Mouse (Mus musculus) gastrocnemius, adult 2 months (tissue): ENCODE measurements around the gene Hace1. TPM values are rescaled to one million over a fixed set of nuclear protein-coding genes. Genes with fewer than 3 reads are reported as not detected.

Experiments used
- DNase-seq: peaks from one replicate; pipeline ENCODE4 v3.0.0; 2022
- H3K27ac ChIP-seq: fragments of 200-600 bp; 2 replicates; pipeline ENCODE4 v1.8.1; 2022; ENCODE audit warnings: mild to moderate bottlenecking
- H3K4me3 ChIP-seq: fragments of 200-600 bp; 2 replicates; pipeline ENCODE4 v1.8.1; 2022; ENCODE audit warnings: mild to moderate bottlenecking, moderate library complexity
- CTCF ChIP-seq: fragments of 200-600 bp; IDR thresholded peaks from 2 replicates; pipeline ENCODE4 v1.8.1; 2022; ENCODE audit warnings: antibody characterized with exemption, mild to moderate bottlenecking, moderate library complexity
- intact Hi-C: fragments of 180-260 bp; cut with DNase I; formaldehyde crosslinking; loops from one replicate; pipeline ENCODE4 v1.15.1; 2025
- microRNA-seq: library from miRNA; unstranded; fragments of <30 nt; microRNA quantifications from one replicate; pipeline ENCODE4 v1.2.0, GENCODE M21; 2021
- total RNA-seq, 2 experiments: library from RNA; stranded (reverse); gene quantifications; 2 replicates each; pipeline ENCODE4 v1.2.3; 2021

The Hace1 gene
- total RNA-seq, 2 experiments from 2014 or later: 2.6 to 4.7 TPM

- intact Hi-C loops: no loop called here
- peak; percentile 36 for DNase-seq
- H3K4me3 ChIP-seq: no peak overlapping the region
- TF ChIP-seq CTCF: no peak
- H3K27ac ChIP-seq: no peak overlapping the region
These were observed 55.0 kb downstream of the Hace1 start for GRCm38 (mm10) chr10:45632641-45633040.

GRCm38 (mm10) chr10:45635201-45635600 is 57.6 kb downstream of the Hace1 start:
- no peak for DNase-seq
- H3K27ac ChIP-seq: no peak overlapping the region
- intact Hi-C loops: no loop called here
- TF ChIP-seq CTCF: no peak
- H3K4me3 ChIP-seq: no peak overlapping the region

GRCm38 (mm10) chr10:45639762-45640161 is 62.1 kb downstream of the Hace1 start:
- no peak overlapping the region for H3K4me3 ChIP-seq
- DNase-seq: no peak
- no peak overlapping the region for H3K27ac ChIP-seq
- intact Hi-C loops: no loop called here
- TF ChIP-seq CTCF: no peak

GRCm38 (mm10) chr10:45654026-45654425 is 76.4 kb downstream of the Hace1 start:
- intact Hi-C loops: no loop called here
- no peak for DNase-seq
- no peak for TF ChIP-seq CTCF

GRCm38 (mm10) chr10:45662015-45662414 is 84.4 kb downstream of the Hace1 start:
- no peak overlapping the region for H3K4me3 ChIP-seq
- DNase-seq: no peak
- intact Hi-C loops: no loop called here
- no peak overlapping the region for H3K27ac ChIP-seq
- no peak for TF ChIP-seq CTCF

More at GRCm38 (mm10) chr10:45654026-45654425, 76.4 kb downstream of the Hace1 start:
- Histone ChIP-seq H3K27ac (no peak overlapping the region), H3K4me3 (no peak overlapping the region)

GRCm38 (mm10) chr10:45668266-45668665 is 90.6 kb downstream of the Hace1 start:
- DNase-seq: no peak
- no peak overlapping the region for H3K4me3 ChIP-seq
- no peak overlapping the region for H3K27ac ChIP-seq
- TF ChIP-seq CTCF: no peak
- intact Hi-C loops: no loop called here

- intact Hi-C loops: loop anchor here (2.0 kb wide), 2 partner anchors 124 to 240 kb away; no protein-coding TSS in a partner anchor
- H3K27ac ChIP-seq: no peak overlapping the region
- no peak for DNase-seq
- no peak overlapping the region for H3K4me3 ChIP-seq
- peak; percentile 66 for TF ChIP-seq CTCF
These were observed 99.2 kb downstream of the Hace1 start for GRCm38 (mm10) chr10:45676796-45677195.

GRCm38 (mm10) chr10:45686191-45686590 is 108.6 kb downstream of the Hace1 start:
- intact Hi-C loops: no loop called here
- Histone ChIP-seq H3K4me3 (no peak overlapping the region), H3K27ac (peak overlapping the region; percentile 57)
- no peak for TF ChIP-seq CTCF
- peak; percentile 32 for DNase-seq

- Histone ChIP-seq H3K4me3 (no peak overlapping the region), H3K27ac (no peak overlapping the region)
- intact Hi-C loops: no loop called here
- no peak for TF ChIP-seq CTCF
- no peak for DNase-seq
These were observed 117.3 kb downstream of the Hace1 start for GRCm38 (mm10) chr10:45694931-45695330.

GRCm38 (mm10) chr10:45695522-45695921 is 117.9 kb downstream of the Hace1 start:
- DNase-seq: no peak
- Histone ChIP-seq H3K4me3 (no peak overlapping the region), H3K27ac (no peak overlapping the region)
- no peak for TF ChIP-seq CTCF
- intact Hi-C loops: no loop called here

- no peak overlapping the region for H3K4me3 ChIP-seq
- no peak for TF ChIP-seq CTCF
- intact Hi-C loops: no loop called here
- no peak for DNase-seq
- no peak overlapping the region for H3K27ac ChIP-seq
These were observed 121.3 kb downstream of the Hace1 start for GRCm38 (mm10) chr10:45698930-45699329.

- no peak for DNase-seq
- H3K27ac ChIP-seq: no peak overlapping the region
- H3K4me3 ChIP-seq: no peak overlapping the region
- intact Hi-C loops: no loop called here
- TF ChIP-seq CTCF: no peak
These were observed 129.2 kb downstream of the Hace1 start for GRCm38 (mm10) chr10:45706849-45707248.

GRCm38 (mm10) chr10:45710848-45711247 is 133.2 kb downstream of the Hace1 start:
- no peak for DNase-seq
- no peak overlapping the region for H3K4me3 ChIP-seq
- no peak for TF ChIP-seq CTCF
- no peak overlapping the region for H3K27ac ChIP-seq
- intact Hi-C loops: no loop called here

- no peak for DNase-seq
- intact Hi-C loops: no loop called here
- Histone ChIP-seq H3K27ac (no peak overlapping the region), H3K4me3 (no peak overlapping the region)
- no peak for TF ChIP-seq CTCF
These were observed 133.7 kb downstream of the Hace1 start for GRCm38 (mm10) chr10:45711348-45711747.

Small RNA genes lying within 50 kb of the gene (microRNA-seq; reads per million reads assigned to microRNA genes)
- gene Gm27731: not detected

Other genes starting within 250 kb of the Hace1 start
- 10 to 100 TPM; 36.3 to 41.6 TPM for gene Bves, start 242.1 kb upstream of the Hace1 start, total RNA-seq
- not detected for gene Lin28b, start 91.4 kb upstream of the Hace1 start, total RNA-seq